Mouse (Mus musculus) macrophage (primary cell): ENCODE results near the gene Safb2. TPM values are rescaled to one million over a fixed set of nuclear protein-coding genes. Genes with fewer than 3 reads are reported as not detected.
"Not testable (repeated sequence)": the region's sequence is repeated elsewhere in the genome, so short reads cannot be mapped to it uniquely, and the experiment has no call there.

Experiments
- H3K27ac ChIP-seq: fragments of 350-480 bp; formaldehyde crosslinking; 2 replicates; pipeline ENCODE4 v1.9.0; 2021
- H3K36me3 ChIP-seq: fragments of 350-480 bp; formaldehyde crosslinking; 2 replicates; pipeline ENCODE4 v1.9.0; 2021; ENCODE audit errors: inconsistent target
- H3K4me3 ChIP-seq: fragments of 350-480 bp; formaldehyde crosslinking; 2 replicates; pipeline ENCODE4 v1.9.0; 2021; ENCODE audit errors: inconsistent target
- H3K79me2 ChIP-seq: fragments of 350-480 bp; formaldehyde crosslinking; 2 replicates; pipeline ENCODE4 v1.9.0; 2021; ENCODE audit errors: inconsistent target
- WGBS: methylation state at CpG from one replicate; pipeline ENCODE4 v1.1.7; 2026; ENCODE audit warnings: inconsistent platforms; ENCODE audit not compliant: missing documents; 5-methylcytosine and 5-hydroxymethylcytosine counted together
- polyA plus RNA-seq: library from polyadenylated mRNA; stranded (reverse); fragments of 250-400 nt; gene quantifications from 3 replicates; pipeline ENCODE4 v1.2.4, GENCODE M21; 2018; ENCODE audit warnings: inconsistent platforms
- total RNA-seq, 78 experiments: library from RNA; depleted of rRNA; stranded (reverse); fragments of 250-400 nt; gene quantifications; 1 replicate in 9 of 78; 2 replicates in 24 of 78; 3 replicates in 43 of 78; 4 replicates in 2 of 78; pipeline ENCODE4 v1.2.4; 2018; ENCODE audit warnings: inconsistent platforms in 56 of 78

Safb2 gene
- total RNA-seq (2018; cell fraction: chromatin; rRNA removed) = 1,000 to 10,000 TPM in 12 of 26 experiments, 100 to 1,000 TPM in 14; 543 to 1,311 (median 997) TPM
- 10 to 100 TPM; 42.8 to 91.8 (median 57.7) TPM for total RNA-seq (2018; cell fraction: cytosol; rRNA removed)
- 100 to 1,000 TPM; 203 to 669 (median 359) TPM for total RNA-seq (2018; cell fraction: nucleus; rRNA removed)
- 63.5 to 115 TPM (median 92.8 TPM) in 3 replicates for polyA plus RNA-seq

- peaks cover 40% of the 10 kb centered on the region for H3K36me3 ChIP-seq
- 1% methylated on average over 90 of the region's 101 CpGs for WGBS
Observed at GRCm38 (mm10) chr17:56584257-56585130, at the start of gene Safb2, which contains the start of gene Safb. Safb2 (minus strand) TSS chr17:56584585. Safb (plus strand) TSS chr17:56584825.

GRCm38 (mm10) chr17:56634023-56634422 lies 49.6 kb upstream of the Safb2 start:
- WGBS = 89% methylated on average over 6 of the region's 6 CpGs
- H3K27ac ChIP-seq = no peak overlapping the region

More at GRCm38 (mm10) chr17:56584257-56585130, at the start of gene Safb2, which contains the start of gene Safb:
- Histone ChIP-seq H3K79me2 (peaks cover 88% of the 10 kb centered on the region), H3K27ac (peak within 1 kb of the TSS; percentile 95), H3K4me3 (peak within 1 kb of the TSS; percentile 97)

GRCm38 (mm10) chr17:56631807-56632206 lies 47.4 kb upstream of the Safb2 start:
- no peaks in the 10 kb centered on the region for H3K79me2 ChIP-seq
- H3K4me3 ChIP-seq = no peak overlapping the region
- WGBS = 85% methylated on average over 4 of the region's 4 CpGs
- H3K36me3 ChIP-seq = no peaks in the 10 kb centered on the region
- H3K27ac ChIP-seq = no peak overlapping the region

More at GRCm38 (mm10) chr17:56634023-56634422, 49.6 kb upstream of the Safb2 start:
- no peaks in the 10 kb centered on the region for H3K36me3 ChIP-seq
- H3K4me3 ChIP-seq = no peak overlapping the region
- H3K79me2 ChIP-seq = no peaks in the 10 kb centered on the region

GRCm38 (mm10) chr17:56629800-56630781 lies 45.7 kb upstream of the Safb2 start:
- not testable (repeated sequence) for H3K4me3 ChIP-seq, H3K27ac ChIP-seq, H3K36me3 ChIP-seq
- 85% methylated on average over 19 of the region's 27 CpGs for WGBS
- H3K79me2 ChIP-seq = peaks cover 13% of the 10 kb centered on the region

- Histone ChIP-seq H3K4me3 (peak within 1 kb of the TSS; percentile 42), H3K79me2 (peaks cover 33% of the 10 kb centered on the region), H3K27ac (0 out of 2 replicates have a peak within 1 kb of the TSS, but pooled peaks have one; percentile 13), H3K36me3 (peaks cover under 1% of the 10 kb centered on the region; the same call in 1 of the 2 replicates)
- WGBS = 24% methylated on average over 26 of the region's 26 CpGs
Observed at GRCm38 (mm10) chr17:56627530-56628277, 43.3 kb upstream of the Safb2 start, which contains the start of gene Catsperd. Catsperd (plus strand) TSS chr17:56628143.

- peak within 1 kb of the TSS; percentile 37 for H3K27ac ChIP-seq
Observed at GRCm38 (mm10) chr17:56626754-56627470, 42.5 kb upstream of the Safb2 start, which contains the start of gene Lonp1. Lonp1 (minus strand) TSS chr17:56626887.

GRCm38 (mm10) chr17:56626260-56626659 lies 41.9 kb upstream of the Safb2 start:
- Histone ChIP-seq H3K27ac (peak overlapping the region; percentile 37), H3K36me3 (peaks cover 13% of the 10 kb centered on the region; the same call in 1 of the 2 replicates), H3K4me3 (peak overlapping the region; percentile 77), H3K79me2 (peaks cover 33% of the 10 kb centered on the region)
- 2% methylated on average over 28 of the region's 32 CpGs for WGBS

More at GRCm38 (mm10) chr17:56626754-56627470, 42.5 kb upstream of the Safb2 start, which contains the start of gene Lonp1:
- Histone ChIP-seq H3K4me3 (peak within 1 kb of the TSS; percentile 77), H3K79me2 (peaks cover 33% of the 10 kb centered on the region), H3K36me3 (peaks cover 8% of the 10 kb centered on the region; the same call in 1 of the 2 replicates)
- under 1% methylated on average over 44 of the region's 51 CpGs for WGBS

- H3K27ac ChIP-seq = peak overlapping the region; percentile 37; the same call in 1 of the 2 replicates
- peaks cover 33% of the 10 kb centered on the region for H3K79me2 ChIP-seq
- peak overlapping the region; percentile 77 for H3K4me3 ChIP-seq
- H3K36me3 ChIP-seq = peaks cover 19% of the 10 kb centered on the region
- 66% methylated on average over 3 of the region's 3 CpGs for WGBS
Observed at GRCm38 (mm10) chr17:56625495-56625894, 41.1 kb upstream of the Safb2 start.

GRCm38 (mm10) chr17:56617628-56618027 lies 33.2 kb upstream of the Safb2 start:
- Histone ChIP-seq H3K4me3 (no peak overlapping the region), H3K79me2 (peaks cover 46% of the 10 kb centered on the region), H3K36me3 (peaks cover 68% of the 10 kb centered on the region), H3K27ac (no peak overlapping the region)
- 98% methylated on average over 7 of the region's 8 CpGs for WGBS

GRCm38 (mm10) chr17:56616725-56617124 lies 32.3 kb upstream of the Safb2 start:
- no peak overlapping the region for H3K4me3 ChIP-seq
- no peak overlapping the region for H3K27ac ChIP-seq
- peaks cover 59% of the 10 kb centered on the region for H3K36me3 ChIP-seq
- peaks cover 46% of the 10 kb centered on the region for H3K79me2 ChIP-seq
- WGBS = 92% methylated on average over 3 of the region's 3 CpGs

- 96% methylated on average over 4 of the region's 4 CpGs for WGBS
- Histone ChIP-seq H3K79me2 (peaks cover 46% of the 10 kb centered on the region), H3K4me3 (no peak overlapping the region), H3K27ac (no peak overlapping the region), H3K36me3 (peaks cover 53% of the 10 kb centered on the region)
Observed at GRCm38 (mm10) chr17:56615792-56616191, 31.4 kb upstream of the Safb2 start.

GRCm38 (mm10) chr17:56615136-56615784 lies 30.9 kb upstream of the Safb2 start:
- WGBS = 88% methylated on average over 11 of the region's 11 CpGs
- Histone ChIP-seq H3K27ac (no peak overlapping the region), H3K4me3 (no peak overlapping the region), H3K36me3 (peaks cover 47% of the 10 kb centered on the region), H3K79me2 (peaks cover 50% of the 10 kb centered on the region)
